Mouse (Mus musculus) lung, postnatal 0 days (tissue): Measurements from ENCODE around the gene Cadps2.

Source experiments
- CTCF ChIP-seq: IDR thresholded peaks from 2 replicates; pipeline ENCODE4 v1.5.1; 2016; ENCODE audit warnings: antibody characterized with exemption, mild to moderate bottlenecking
- EP300 ChIP-seq: IDR thresholded peaks from 2 replicates; pipeline ENCODE4 v1.6.1; 2016; ENCODE audit warnings: antibody characterized with exemption, mild to moderate bottlenecking, control low read depth

GRCm38 (mm10) chr6:23298596-23298995, 540.6 kb downstream of the Cadps2 start:
- TF ChIP-seq EP300, result no peak
- TF ChIP-seq CTCF, result no peak
